Mouse (Mus musculus): ENCODE measurements around the gene C5ar2. TPM values are rescaled to one million over a fixed set of nuclear protein-coding genes. Genes with fewer than 3 reads are reported as not detected.

C5ar2 gene
- total and polyA plus RNA-seq, 2 experiments from 2014 or later, result 0.05 to 0.14 TPM

- no peaks in the 10 kb centered on the region for H3K27me3 ChIP-seq (ENCODE audit: insufficient read depth, low read length)
- H3K27ac ChIP-seq (ENCODE audit: low read depth, low read length), result no peak overlapping the region
- ATAC-seq (ENCODE audit: low FRiP score), result no peak
- H3K4me3 ChIP-seq (ENCODE audit: low read depth, low read length), result no peak overlapping the region
- H3K9ac ChIP-seq (replicated peaks; ENCODE audit: low read length, poor library complexity, severe bottlenecking), result no peak overlapping the region
- H3K4me2 ChIP-seq (ENCODE audit: low read depth, low read length, poor library complexity, severe bottlenecking), result no peak overlapping the region
- 93% methylated on average over 21 of the region's 21 CpGs for WGBS
- no peak for DNase-seq (ENCODE audit: low spot score)
- H3K9me3 ChIP-seq (ENCODE audit: low read length), result no peaks in the 10 kb centered on the region
- H3K36me3 ChIP-seq (ENCODE audit: insufficient read depth, low read length), result peaks cover 72% of the 10 kb centered on the region
- TF ChIP-seq CTCF (IDR thresholded peaks at IDR 0.05), result no peak
- H3K4me1 ChIP-seq (ENCODE audit: insufficient read depth, low read length), result no peaks in the 10 kb centered on the region
Observed at GRCm38 (mm10) chr7:16208781-16209665, 34.9 kb downstream of the C5ar2 start.

- peaks cover 72% of the 10 kb centered on the region for H3K36me3 ChIP-seq (ENCODE audit: insufficient read depth, low read length)
- no peak for ATAC-seq (ENCODE audit: low FRiP score)
- no peak for TF ChIP-seq CTCF (IDR thresholded peaks at IDR 0.05)
Observed at GRCm38 (mm10) chr7:16207496-16207895, 36.5 kb downstream of the C5ar2 start.

GRCm38 (mm10) chr7:16207076-16207475 lies 36.9 kb downstream of the C5ar2 start:
- H3K4me1 ChIP-seq (ENCODE audit: insufficient read depth, low read length), result no peaks in the 10 kb centered on the region
- no peak overlapping the region for H3K4me2 ChIP-seq (ENCODE audit: low read depth, low read length, poor library complexity, severe bottlenecking)
- no peak for TF ChIP-seq CTCF (IDR thresholded peaks at IDR 0.05)
- no peak overlapping the region for H3K4me3 ChIP-seq (ENCODE audit: low read depth, low read length)
- no peak for DNase-seq (ENCODE audit: low spot score)
- WGBS, result 90% methylated on average over 7 of the region's 7 CpGs
- no peak overlapping the region for H3K9ac ChIP-seq (replicated peaks; ENCODE audit: low read length, poor library complexity, severe bottlenecking)
- H3K27ac ChIP-seq (ENCODE audit: low read depth, low read length), result no peak overlapping the region
- no peaks in the 10 kb centered on the region for H3K9me3 ChIP-seq (ENCODE audit: low read length)
- H3K36me3 ChIP-seq (ENCODE audit: insufficient read depth, low read length), result peaks cover 74% of the 10 kb centered on the region
- ATAC-seq (ENCODE audit: low FRiP score), result no peak
- no peaks in the 10 kb centered on the region for H3K27me3 ChIP-seq (ENCODE audit: insufficient read depth, low read length)

More at GRCm38 (mm10) chr7:16207496-16207895, 36.5 kb downstream of the C5ar2 start:
- no peak overlapping the region for H3K9ac ChIP-seq (replicated peaks; ENCODE audit: low read length, poor library complexity, severe bottlenecking)
- H3K4me2 ChIP-seq (ENCODE audit: low read depth, low read length, poor library complexity, severe bottlenecking), result no peak overlapping the region
- H3K27ac ChIP-seq (ENCODE audit: low read depth, low read length), result no peak overlapping the region
- no peak overlapping the region for H3K4me3 ChIP-seq (ENCODE audit: low read depth, low read length)
- WGBS, result 90% methylated on average over 10 of the region's 10 CpGs
- no peaks in the 10 kb centered on the region for H3K4me1 ChIP-seq (ENCODE audit: insufficient read depth, low read length)
- DNase-seq (ENCODE audit: low spot score), result no peak
- no peaks in the 10 kb centered on the region for H3K9me3 ChIP-seq (ENCODE audit: low read length)
- H3K27me3 ChIP-seq (ENCODE audit: insufficient read depth, low read length), result no peaks in the 10 kb centered on the region

DNA sequence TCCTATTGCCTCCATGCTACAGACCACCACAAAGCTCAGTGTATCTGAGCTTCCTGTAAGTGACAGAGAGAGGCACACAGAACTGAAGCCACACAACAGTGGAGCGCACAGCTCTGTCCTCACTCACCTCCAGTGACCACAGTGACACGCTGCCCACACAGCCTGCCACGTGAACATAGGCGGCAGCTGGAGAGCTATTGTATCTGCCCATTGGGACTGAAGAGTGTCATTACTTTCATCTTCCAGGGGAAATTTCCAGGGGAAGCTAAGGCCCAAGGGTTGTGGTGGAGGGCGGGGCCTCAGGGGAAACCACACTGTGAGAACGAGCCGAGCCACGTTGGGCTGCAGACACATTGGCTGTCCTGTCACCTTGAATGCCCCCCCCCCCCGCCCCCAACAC lies 39.2 kb downstream of the C5ar2 start:
- TF ChIP-seq CTCF (IDR thresholded peaks at IDR 0.05), result no peak

DNA sequence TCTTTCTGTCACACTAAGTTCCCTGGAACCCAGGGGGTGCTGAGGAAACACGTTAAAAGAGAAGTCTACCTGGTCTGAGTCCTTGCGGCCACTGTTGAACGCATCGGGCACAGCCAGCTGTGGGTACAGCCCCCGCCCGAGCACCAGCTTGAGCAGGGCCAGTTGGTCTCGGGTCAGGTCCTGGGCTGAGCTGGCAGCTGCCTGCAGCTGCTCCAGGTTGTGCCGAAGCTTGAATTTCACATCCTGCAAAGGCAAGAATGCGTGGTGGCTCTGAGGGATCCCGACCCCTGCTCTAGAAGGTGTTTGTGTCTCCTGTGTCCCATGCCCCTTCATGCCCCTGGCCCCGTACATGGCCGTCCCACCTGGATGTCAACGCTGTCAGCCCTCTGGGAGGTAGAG lies 40.5 kb downstream of the C5ar2 start:
- H3K4me1 ChIP-seq (ENCODE audit: insufficient read depth, low read length), result no peaks in the 10 kb centered on the region
- WGBS, result 95% methylated on average over 13 of the region's 13 CpGs
- H3K9me3 ChIP-seq (ENCODE audit: low read length), result no peaks in the 10 kb centered on the region
- no peak for TF ChIP-seq CTCF (IDR thresholded peaks at IDR 0.05)
- H3K36me3 ChIP-seq (ENCODE audit: insufficient read depth, low read length), result peaks cover 82% of the 10 kb centered on the region
- H3K27me3 ChIP-seq (ENCODE audit: insufficient read depth, low read length), result no peaks in the 10 kb centered on the region
- ATAC-seq (ENCODE audit: low FRiP score), result no peak
- H3K4me2 ChIP-seq (ENCODE audit: low read depth, low read length, poor library complexity, severe bottlenecking), result no peak overlapping the region
- no peak overlapping the region for H3K9ac ChIP-seq (replicated peaks; ENCODE audit: low read length, poor library complexity, severe bottlenecking)
- H3K4me3 ChIP-seq (ENCODE audit: low read depth, low read length), result no peak overlapping the region
- H3K27ac ChIP-seq (ENCODE audit: low read depth, low read length), result no peak overlapping the region
- no peak for DNase-seq (ENCODE audit: low spot score)

More for the DNA sequence above, 39.2 kb downstream of the C5ar2 start:
- no peak overlapping the region for H3K4me3 ChIP-seq (ENCODE audit: low read depth, low read length)
- H3K9ac ChIP-seq (replicated peaks; ENCODE audit: low read length, poor library complexity, severe bottlenecking), result no peak overlapping the region
- H3K27me3 ChIP-seq (ENCODE audit: insufficient read depth, low read length), result no peaks in the 10 kb centered on the region
- WGBS, result 86% methylated on average over 9 of the region's 9 CpGs
- DNase-seq (ENCODE audit: low spot score) (no peak), ATAC-seq (ENCODE audit: low FRiP score) (no peak)
- no peaks in the 10 kb centered on the region for H3K4me1 ChIP-seq (ENCODE audit: insufficient read depth, low read length)
- peaks cover 75% of the 10 kb centered on the region for H3K36me3 ChIP-seq (ENCODE audit: insufficient read depth, low read length)
- no peak overlapping the region for H3K4me2 ChIP-seq (ENCODE audit: low read depth, low read length, poor library complexity, severe bottlenecking)
- H3K9me3 ChIP-seq (ENCODE audit: low read length), result no peaks in the 10 kb centered on the region
- no peak overlapping the region for H3K27ac ChIP-seq (ENCODE audit: low read depth, low read length)

GRCm38 (mm10) chr7:16202756-16203504 lies 41.0 kb downstream of the C5ar2 start:
- no peaks in the 10 kb centered on the region for H3K27me3 ChIP-seq (ENCODE audit: insufficient read depth, low read length)
- H3K9me3 ChIP-seq (ENCODE audit: low read length), result no peaks in the 10 kb centered on the region
- no peak for TF ChIP-seq CTCF (IDR thresholded peaks at IDR 0.05)
- H3K36me3 ChIP-seq (ENCODE audit: insufficient read depth, low read length), result peaks cover 85% of the 10 kb centered on the region
- WGBS, result 79% methylated on average over 15 of the region's 15 CpGs
- H3K4me3 ChIP-seq (ENCODE audit: low read depth, low read length), result no peak overlapping the region
- H3K9ac ChIP-seq (replicated peaks; ENCODE audit: low read length, poor library complexity, severe bottlenecking), result no peak overlapping the region
- ATAC-seq (ENCODE audit: low FRiP score) (no peak), DNase-seq (ENCODE audit: low spot score) (no peak)
- H3K4me2 ChIP-seq (ENCODE audit: low read depth, low read length, poor library complexity, severe bottlenecking), result no peak overlapping the region
- H3K4me1 ChIP-seq (ENCODE audit: insufficient read depth, low read length), result no peaks in the 10 kb centered on the region
- H3K27ac ChIP-seq (ENCODE audit: low read depth, low read length), result no peak overlapping the region
